Mouse (Mus musculus): Measurements from ENCODE around the gene Ankib1.
"Not testable (repeated sequence)": the region's sequence is repeated elsewhere in the genome, so short reads cannot be mapped to it uniquely, and the experiment has no call there.

The Ankib1 gene

DNA sequence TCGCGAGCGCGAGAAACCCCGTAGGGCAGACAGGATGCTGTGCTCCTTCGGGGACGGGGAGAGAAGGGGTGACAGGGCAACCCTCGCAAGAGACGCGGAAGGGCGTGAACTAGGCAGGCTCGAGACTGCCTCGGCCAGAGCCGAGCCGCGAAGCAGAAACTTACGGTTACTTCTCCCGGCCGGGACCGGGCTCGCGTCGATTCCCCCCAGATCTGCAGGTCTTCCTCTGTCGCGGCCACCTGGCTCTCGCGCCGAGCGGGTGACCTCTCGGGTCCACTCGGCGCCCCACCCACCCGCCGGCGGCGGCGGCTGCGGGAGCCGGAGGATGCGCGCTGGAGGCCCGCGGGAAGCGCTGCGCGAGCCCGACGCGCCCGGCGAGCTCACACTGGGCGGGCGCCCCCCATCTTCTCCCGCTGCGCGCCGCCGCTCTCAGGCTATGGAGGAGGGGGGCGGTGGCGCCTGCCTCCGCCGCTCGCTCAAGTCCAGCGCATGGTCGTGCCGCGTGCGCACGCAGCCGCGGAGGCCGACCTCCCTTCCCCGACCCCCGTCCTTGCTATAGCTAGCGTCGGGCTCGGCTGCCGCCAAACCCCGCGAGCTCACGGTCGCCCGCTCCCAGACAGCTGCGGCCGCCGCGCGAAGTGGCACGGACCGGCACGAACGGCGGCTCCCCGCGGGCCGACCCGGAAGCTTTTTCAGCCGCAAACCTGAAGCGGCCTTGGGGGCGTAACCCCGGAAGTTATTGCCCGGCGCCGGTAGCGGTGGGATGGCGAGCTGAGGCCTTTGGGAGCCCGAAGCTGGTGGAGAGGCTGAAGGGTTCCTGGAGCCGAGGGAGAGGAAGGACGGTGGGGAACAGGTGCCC, at the start of gene Ankib1, which contains the start of gene Krit1:
Gene Ankib1, minus strand, starts transcription at position 493 of the 859 bp plus-strand sequence.
Gene Krit1, plus strand, starts transcription at position 752 of the 859 bp plus-strand sequence.
- DNase-seq (ENCODE audit: low read depth) = peak; percentile 93

DNA sequence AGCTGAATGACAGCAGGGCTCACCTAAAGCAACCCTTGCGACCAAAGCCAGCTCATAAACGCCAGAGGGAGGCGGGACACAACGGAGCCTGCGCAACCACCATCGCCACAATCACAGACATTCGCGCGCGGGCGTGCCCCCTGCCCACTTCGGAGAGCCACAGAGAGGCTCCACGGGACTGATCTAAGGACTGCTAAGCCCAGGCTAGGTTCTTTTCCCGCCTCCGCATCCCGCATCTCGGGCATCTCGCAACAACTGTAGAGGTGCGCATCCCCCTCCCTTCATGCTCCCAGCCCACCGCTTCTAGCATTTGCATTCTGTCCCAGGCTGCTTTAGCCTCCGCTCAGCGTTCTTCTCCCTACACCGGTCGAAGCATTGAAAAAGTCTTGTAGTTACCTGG, 42.3 kb upstream of the Ankib1 start, which contains the start of gene Lrrd1:
Gene Lrrd1, plus strand, starts transcription at position 148 of the 400 bp plus-strand sequence.
- DNase-seq (ENCODE audit: low read depth) = no peak

DNA sequence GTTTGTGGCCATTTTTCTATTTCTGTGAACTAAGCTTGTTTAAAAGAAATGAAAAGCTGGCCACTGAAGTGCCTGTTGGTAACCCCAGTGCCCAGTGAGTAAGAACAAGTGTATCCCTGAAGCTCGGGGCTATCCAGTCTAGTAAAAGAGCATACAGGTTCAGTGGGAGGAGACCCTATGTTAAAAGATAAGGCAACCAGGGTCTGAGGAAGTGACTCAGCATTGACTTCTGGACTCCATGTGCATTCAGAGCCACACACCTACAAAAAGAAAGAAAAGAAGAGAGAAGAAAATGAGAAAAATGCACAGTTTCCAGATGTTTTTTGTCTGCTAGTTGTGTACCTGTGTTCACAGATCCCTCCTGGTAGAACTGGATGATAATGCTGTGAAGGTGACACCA, 31.4 kb upstream of the Ankib1 start:
- DNase-seq (ENCODE audit: low read depth) = no peak

DNA sequence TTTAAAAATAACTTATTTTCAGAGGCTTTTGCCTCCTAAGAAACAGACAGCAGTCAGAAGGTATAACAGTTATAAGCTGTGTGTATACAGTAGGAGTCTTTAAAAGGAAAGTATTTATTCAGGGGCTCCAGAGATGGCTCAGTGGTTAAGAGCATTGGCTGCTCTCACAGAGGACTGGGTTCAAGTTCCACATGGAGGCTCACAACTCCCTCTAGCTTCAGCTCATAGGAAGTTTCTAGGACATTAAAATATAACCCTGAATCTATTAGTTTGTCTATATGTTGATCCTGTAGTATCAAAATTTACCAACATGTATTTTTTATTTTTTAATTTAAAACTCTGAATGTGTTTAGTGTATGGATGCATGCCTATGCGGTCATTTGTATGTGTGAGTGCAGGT, 5.7 kb upstream of the Ankib1 start:
- DNase-seq (ENCODE audit: low read depth) = peak; percentile 10

DNA sequence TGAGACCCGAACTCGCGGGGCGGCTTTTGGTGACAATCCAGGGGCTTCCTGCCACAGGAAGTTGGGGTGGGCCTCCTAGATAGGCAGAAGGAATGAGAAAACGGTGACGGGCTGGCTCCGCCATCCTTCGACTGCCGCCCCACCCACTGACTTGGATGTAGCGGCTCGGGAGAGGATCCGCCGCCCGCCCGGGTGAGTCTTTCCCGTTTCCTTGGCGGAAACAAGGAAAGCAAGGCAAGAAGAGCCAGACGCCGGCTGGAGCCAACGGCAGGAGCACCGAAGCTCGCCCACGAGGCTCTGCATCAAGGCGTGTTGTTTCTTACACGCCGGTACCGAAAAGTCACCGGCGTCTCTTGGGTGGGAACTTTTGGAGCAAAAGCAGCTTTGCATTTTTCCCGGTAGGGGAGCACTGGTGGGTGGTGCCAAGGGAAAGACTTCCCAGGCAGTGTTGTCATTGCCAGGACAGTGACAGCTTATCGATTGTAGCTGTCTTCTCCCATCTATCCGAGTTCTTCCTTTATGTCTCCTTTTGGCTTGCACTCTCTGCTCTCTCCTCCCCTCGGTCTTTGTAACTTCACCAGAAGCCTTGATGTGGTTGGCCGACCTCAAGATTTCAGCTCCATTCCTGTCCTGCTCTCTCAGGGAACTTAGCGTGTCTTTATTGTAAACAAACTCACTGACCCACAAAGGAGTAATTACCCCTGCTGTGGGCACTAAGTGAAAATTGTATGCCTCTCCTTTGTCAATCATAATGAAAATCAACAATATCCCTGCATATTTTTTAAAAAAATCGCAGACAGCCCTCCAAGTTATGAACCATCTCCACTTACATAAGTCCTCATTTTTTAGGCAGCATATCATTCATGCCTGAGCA, 804 bp upstream of the Ankib1 start:
- peak; percentile 65 for DNase-seq (ENCODE audit: low read depth)

DNA sequence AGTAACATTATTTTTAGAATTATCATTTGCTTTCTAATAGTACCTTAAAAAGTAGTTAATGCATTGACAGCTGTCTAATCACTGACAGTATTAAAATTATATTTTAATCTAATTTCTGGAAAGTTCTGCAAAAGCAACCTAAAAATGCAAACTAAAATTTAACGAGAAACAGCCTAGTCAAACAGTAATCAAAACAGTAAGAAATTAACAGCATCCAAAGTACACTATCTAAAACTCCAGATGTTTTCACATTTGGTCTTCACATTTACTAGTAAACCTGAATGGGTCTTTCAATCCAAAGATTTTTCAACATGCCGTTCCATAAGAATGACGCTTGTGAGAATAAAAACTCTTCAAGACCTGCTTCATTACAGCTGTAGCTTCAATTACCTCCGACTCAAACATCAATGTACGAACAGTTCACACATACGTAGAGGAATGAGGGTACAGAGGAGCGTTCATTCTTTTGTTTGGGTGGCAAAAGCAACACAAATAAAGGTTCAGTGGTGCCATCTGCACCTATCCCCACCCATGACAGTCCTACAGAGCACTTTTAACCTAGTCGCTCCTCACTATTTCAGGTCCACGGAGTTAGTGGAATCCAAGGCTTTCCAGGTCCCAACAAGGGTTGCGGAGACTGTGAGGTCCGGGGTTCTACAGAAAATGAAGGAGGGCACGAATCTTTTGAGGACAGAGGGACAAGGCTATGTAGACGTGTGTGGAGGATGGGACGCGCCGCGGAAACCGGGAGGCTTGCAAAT, 873 bp downstream of the Ankib1 start:
- DNase-seq (ENCODE audit: low read depth) = no peak

DNA sequence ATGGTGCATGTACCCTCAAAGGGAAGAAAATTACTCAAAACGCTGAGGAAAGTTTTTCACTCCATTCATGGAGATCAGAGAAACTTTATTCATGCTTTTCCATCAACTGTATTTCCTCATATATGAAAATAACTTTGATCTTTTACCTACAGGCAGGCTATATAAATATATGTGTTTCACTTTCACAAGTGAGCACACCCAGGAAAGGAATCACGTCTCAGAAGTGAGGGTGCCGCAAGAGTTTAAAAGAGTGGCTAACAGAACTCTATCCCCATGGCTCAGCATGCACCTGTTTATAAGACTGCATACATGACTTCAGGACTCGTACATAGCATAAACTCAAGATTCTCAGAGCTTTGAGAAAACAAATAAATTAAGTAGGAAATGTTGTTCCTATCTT, 1.8 kb downstream of the Ankib1 start:
- DNase-seq (ENCODE audit: low read depth) = peak; percentile 69

DNA sequence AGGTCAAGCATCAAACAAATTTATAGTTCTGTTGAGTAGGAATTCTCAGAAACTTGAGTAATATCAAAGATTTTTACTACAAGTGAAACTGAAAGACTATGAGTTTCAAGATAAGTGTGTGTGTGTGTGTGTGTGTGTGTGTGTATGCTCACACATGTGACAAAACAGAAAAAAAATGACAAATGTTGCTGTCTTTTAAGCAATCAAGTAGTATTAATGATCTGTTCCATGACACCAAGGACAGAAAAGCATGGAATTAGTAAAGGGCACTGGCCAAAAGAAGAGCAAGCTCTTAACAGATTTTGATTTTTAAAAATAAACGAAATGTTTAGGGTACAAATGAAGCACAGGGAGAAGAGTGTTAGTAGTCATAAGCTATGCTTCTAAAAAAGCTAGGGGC, 2.7 kb downstream of the Ankib1 start:
- DNase-seq (ENCODE audit: low read depth) = peak; percentile 59

DNA sequence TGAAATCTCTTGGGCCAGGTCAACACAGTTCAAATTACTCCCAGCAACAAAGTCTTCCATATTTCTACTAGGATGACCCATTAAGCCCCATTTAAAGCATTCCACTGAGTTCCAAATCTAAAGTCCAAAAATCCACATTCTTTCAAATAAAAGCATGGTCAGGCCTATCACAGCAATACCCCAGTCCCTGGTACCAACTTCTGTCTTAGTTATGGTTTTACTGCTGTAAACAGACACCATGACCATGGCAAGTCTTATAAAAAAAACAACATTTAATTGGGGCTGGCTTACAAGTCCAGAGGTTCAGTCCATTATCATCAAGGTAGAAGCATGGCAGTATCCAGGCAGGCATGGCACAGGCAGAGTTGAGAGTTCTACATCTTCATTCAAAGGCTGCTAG, 4.1 kb downstream of the Ankib1 start:
- DNase-seq (ENCODE audit: low read depth) = not testable (repeated sequence)

DNA sequence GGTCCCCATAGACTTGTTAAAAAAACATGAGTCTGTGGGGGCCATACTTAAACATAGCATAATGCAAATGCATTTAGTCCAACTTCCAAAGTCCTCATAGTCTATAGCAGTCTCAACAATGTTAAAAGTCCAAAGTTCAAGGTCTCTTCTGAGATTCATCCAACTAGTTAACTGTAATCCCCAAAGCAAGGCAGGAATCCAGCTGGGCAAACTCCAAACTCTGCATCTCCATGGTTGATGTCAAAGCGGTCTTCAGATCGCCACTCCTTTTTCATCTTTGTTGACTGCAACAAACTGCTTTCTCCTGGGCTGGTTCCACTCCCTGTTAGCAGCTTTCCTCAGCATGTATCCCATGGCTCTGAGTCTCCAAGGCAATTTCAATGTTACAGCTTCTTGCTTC, 5.6 kb downstream of the Ankib1 start:
- not testable (repeated sequence) for DNase-seq (ENCODE audit: low read depth)

DNA sequence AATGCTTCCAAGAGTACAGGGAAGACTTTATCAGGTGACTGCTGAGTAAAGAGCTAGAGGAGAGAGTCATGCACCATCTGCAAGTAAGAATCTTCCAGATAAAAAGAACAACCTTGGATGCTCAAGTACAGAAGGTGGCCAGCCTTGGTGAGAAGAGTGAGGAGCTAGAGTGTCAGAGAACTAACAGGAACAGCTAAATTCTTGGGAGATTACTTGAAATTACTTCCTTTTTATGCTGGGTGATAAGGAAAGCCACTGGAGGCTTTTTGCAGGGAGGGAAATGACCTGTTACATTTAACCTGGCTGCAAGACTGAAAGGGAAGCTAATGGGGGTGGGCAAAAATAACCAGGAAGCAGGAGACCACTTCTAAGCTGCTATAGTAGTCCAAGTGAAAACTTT, 11.7 kb downstream of the Ankib1 start:
- no peak for DNase-seq (ENCODE audit: low read depth)

DNA sequence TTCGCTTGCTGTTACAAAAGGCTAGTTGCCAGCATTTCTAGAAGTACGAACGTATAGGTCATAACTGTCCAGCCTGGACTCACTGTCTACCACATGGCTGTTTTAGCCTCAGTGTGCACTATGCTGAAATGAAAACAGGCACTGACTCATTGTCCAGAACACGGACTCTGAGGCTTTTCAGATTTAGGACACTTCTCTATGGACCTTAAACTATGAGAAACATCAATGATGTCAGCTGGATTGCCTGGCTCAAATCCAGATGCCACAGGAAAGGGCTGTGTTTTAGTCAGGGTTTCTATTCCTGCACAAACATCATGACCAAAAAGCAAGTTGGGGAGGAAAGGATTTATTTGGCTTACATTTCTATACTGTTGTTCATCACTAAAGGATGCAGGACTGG, 15.2 kb downstream of the Ankib1 start:
- DNase-seq (ENCODE audit: low read depth) = no peak

DNA sequence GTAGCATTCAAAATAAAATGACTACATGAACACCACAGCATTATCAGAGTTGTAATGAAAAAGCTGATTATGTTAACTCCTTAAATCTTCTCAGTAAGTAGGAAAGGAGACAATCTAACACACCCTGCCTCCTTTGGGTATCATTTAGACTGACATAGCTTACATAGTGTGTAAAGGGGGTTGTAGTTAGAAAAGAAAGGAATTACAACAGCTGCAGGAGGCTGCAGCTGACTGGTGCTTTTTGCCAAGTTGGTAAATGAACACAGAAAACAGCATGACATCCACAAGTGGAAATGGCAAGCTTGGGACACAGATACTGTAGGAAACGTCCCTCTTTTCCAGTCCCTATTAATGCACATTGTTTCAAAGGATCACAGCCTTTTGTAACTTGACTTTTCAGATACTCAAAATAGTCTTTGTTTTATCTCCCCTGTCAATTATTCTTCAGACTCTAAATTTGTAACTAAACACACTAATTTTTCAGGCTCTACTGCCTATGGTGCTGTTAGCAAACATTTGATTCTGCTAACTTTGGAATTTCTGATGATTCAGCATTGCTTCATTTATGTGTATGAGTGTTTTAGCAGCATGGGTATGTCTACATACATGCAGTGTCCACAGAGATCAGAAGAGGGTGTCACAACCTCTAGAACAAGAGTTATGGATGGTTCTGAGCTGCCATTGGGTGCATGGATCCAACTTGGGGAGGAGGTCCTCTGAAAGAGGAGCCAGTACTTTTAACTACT, 17.8 kb downstream of the Ankib1 start:
- DNase-seq (ENCODE audit: low read depth) = no peak

DNA sequence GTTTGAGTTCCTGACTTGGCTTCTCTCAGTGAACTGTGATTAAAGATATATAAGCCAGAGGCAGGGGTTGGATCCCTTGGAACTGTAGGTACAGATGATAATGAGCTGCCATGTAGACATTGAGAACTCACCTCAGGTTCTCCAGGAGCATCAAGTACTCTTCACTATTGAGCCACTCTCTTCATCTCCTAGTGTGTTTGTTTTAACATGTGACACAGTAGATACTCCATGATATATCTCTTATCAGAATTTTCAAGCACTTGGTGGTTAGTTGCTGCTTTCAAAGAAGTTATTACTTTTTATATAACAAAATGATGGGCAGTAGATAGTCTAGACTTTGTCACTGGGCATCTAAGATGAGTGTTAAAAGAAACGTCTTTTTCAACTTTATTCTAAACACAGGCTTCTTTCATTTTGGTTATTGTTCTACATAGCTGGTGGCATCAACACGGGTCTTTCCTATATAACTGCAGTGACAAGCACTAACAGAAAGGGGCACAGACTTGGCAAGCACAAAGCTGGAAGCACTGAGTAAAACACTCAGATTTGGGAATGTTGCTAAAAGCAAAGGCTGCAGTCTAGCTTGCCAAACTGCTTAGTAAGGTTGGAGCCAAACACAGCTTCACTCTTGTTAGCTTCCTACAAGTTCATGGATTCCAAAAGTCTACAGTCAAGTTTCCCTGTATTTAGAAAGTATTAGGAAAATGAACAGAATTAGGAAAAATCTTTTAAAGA, 18.6 kb downstream of the Ankib1 start:
- DNase-seq (ENCODE audit: low read depth) = no peak

DNA sequence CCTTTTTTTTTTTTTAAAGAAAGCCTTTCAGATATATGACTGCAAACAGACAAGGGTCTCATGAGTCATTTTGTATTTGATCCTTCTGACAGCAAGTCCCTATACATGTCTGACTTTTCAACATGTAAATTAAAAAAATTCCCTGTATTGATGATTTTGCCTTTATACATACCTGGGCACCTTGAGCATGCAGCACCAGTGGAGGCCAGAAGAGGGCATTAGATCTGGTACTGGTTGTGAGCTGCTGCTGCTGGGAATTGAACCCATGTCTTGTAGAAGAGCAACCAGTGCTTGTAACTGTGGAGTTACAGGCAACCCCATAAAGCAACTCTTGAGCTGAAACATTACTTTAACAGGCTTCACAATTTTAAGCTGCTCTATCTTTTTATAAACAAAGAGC, 20.1 kb downstream of the Ankib1 start:
- DNase-seq (ENCODE audit: low read depth) = peak; percentile 58

DNA sequence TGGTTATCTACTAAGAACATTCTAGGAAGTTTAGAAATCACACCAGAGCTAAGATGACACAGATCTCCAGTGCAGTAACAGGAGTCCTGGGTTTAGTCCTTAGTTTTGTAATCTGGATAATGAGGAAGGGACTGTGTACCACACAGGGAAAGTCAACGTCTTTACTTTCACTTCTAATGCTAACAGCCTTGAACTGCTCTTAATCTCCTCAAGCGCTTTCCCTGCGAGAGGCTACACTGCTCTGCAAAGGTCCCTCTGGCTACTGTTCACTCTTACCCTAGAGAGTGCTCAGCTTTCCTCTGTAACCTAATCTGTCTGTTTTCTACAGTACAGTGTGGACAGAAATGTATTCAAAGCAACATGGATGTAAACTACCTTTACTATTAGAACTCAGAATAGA, 30.7 kb downstream of the Ankib1 start:
- DNase-seq (ENCODE audit: low read depth) = no peak

DNA sequence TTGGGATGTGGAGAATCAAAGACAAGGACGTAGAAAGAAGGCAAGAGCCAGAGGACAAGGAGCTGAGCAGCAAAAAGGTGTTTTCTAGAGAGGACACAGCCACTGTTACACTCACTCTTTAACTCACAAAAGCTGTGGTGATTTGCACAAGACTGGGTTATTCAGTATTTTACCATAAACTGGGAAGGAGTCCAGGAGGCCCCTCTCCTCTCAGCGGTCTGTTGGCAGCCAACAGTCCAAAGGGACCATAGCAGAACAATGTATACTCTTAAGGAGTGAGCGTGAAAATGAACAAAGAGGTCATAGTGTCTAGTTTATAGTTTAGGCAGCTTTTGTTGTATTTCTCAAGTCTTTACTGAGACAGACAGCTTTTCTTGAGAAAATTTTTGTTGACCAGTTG, 31.2 kb downstream of the Ankib1 start:
- DNase-seq (ENCODE audit: low read depth) = no peak

DNA sequence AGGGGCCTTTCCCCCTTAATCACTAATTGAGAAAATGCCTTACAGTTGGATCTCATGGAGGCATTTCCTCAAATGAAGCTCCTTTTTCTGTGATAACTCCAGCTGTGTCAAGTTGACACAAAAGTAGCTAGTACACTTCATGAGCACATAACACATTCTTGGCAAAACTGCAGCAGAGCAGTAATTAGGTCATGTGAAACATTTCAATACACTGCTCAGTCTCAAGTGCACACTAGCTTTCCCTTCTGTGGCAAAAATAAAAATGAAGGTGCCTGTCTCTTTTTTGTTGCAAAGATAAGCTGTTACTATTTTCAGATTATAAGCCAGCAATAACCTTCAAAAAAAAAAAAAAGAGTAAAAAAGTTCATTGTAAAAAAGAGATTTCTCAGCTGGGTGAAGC, 52.2 kb downstream of the Ankib1 start:
- not testable (repeated sequence) for DNase-seq (ENCODE audit: low read depth)

DNA sequence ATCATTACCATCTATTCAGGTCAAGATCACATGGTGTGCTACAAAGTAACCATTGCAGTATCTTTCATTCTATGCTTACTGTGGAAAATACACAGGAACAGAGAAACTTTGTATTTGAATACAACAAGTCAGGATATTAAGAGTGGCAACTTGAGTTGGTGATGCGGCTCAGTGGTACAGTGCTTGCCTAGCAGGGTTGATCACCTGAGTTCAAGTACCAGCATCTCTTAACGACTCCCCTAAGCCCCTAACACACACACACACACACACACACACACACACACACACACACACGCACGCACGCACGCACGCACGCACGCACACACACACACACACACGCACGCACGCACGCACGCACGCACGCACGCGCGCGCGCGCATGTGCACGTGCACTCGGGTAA, 69.9 kb downstream of the Ankib1 start:
- not testable (repeated sequence) for DNase-seq (ENCODE audit: low read depth)

DNA sequence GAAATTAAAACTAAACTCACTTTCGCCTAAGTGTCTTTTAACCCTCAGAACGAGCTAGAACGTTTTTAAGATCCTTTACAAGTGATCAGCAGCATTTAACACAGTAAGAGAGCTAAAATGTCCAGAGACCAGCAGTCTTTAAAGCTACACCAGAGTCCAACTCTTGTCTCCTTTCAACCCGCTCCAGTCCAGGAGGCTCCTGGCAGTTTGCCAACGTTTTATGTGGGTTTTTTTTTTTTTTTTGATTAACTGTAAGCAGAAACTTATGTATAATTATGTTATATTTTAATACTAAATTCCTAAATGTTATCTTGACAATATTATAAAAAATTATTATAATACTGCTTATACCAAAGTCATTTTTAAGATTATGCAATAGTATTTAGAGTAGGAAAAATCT, 73.9 kb downstream of the Ankib1 start:
- DNase-seq (ENCODE audit: low read depth) = no peak

DNA sequence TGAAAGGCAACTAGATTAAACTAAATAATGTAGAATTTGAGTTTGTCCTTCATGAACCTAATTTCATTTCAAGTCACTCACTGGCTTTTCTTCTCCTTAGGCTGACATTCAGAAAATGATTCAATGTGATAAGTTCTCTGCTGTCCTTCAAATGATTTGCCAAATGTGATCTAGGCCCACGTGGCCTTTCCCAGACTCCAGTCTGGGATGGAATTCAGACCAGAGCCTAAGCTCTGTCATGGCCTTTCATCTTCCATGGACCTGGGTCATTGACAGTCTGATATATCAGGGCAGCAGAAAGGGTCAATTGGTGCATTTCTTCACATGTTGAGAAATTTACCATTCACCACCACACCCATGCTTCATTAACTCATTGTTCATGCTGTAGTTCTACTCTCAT, 77.2 kb downstream of the Ankib1 start:
- no peak for DNase-seq (ENCODE audit: low read depth)
